Mouse (Mus musculus) myocyte (in vitro differentiated cells): ENCODE results near the gene Cyp4f37.

Source experiments
- MAX ChIP-seq: IDR thresholded peaks from one replicate; pipeline ENCODE4 v1.6.1; 2011; ENCODE audit warnings: low read depth, mild to moderate bottlenecking, control low read depth
- POLR2A ChIP-seq: IDR thresholded peaks from one replicate; pipeline ENCODE4 v1.6.1; 2011; ENCODE audit warnings: low read depth, mild to moderate bottlenecking, control low read depth, moderate library complexity; ENCODE audit not compliant: insufficient read length

DNA sequence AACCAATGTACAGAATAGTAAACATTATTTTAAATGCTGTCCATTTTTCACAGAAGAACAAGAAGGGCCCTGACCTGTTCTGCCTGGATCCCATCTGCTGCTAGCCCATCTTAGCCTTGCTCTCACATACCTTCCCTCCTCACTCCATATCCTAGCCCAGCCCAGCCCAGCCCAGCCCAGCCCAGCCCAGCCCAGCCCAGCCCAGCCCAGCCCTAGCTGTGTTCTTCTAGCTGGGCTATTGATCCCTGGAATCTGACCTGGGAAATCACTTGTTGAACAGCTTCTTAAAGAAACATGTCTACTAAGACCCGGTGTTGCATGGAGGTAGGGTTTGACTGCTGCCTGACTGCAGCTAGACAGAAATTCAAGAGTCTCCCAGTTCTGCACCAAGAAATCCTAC, 37.1 kb downstream of the Cyp4f37 start:
- TF ChIP-seq POLR2A (no peak), MAX (no peak)
